Mouse (Mus musculus): ENCODE measurements around the gene Exosc5. TPM values are rescaled to one million over a fixed set of nuclear protein-coding genes. Genes with fewer than 3 reads are reported as not detected.

Exosc5 gene
- total RNA-seq, 2 experiments from 2014 or later: 5.4 to 10.1 TPM

DNA sequence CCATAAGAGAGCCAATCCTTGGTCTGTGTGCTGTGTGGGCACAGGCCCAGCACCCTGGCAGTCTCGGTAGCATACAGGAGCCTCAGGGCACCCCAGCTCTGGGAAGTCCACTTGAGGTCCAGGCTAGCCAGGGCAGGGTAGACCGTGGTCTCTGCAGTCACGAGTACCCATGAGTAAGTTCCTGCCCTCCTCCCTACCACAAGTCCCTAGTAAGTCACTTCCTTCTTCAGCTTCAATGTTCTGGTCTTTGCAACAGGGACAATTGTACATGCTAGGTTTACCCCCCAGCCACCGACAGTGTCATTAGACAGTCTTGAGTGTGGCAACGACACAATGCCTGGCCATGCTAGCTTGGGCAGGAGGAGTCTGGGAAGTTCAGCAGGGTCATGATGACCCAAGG lies 26.3 kb upstream of the Exosc5 start:
- ATAC-seq (replicated peaks; ENCODE audit: low FRiP score, poor library complexity, severe bottlenecking): no peak

DNA sequence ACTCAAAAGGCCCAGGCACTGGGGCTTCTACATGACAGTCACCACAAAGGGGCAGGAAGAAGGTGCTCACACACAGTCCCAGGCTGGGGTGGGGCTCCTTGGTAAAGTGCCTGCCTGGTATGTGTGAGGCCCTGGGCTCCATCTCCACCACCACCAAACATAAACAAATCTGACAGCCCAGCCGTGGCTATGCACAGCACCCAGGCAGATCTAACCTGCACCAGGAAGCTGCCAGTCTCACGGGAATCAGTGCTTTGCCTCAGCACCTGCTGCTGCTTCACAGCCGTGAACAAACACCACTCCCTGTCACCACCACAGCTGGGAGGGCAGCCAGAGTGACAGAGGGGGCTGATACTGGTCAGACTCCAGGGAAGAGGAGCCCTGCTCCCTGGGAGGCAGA lies 22.6 kb upstream of the Exosc5 start:
- no peak for ATAC-seq (replicated peaks; ENCODE audit: low FRiP score, poor library complexity, severe bottlenecking)

DNA sequence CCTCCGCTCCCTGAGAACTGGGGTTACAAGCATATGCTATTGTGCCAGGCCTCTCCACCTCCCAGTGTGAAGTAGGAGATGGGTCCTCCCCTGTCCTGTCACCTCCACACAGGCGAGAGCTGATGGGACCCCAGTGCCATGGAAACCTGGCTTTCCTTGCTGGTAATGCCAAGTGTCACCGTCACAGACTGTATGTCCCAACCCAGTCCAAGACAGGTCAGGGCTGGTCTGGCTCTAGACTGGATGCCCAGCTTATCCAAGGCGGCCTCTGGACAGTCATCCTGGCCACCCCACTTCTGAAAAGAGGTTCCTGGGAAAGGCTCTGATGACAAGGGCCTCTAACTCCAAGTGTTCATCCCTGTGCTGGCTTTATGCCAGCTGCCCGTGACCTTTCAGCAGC lies 21.9 kb upstream of the Exosc5 start:
- ATAC-seq (replicated peaks; ENCODE audit: low FRiP score, poor library complexity, severe bottlenecking): no peak

DNA sequence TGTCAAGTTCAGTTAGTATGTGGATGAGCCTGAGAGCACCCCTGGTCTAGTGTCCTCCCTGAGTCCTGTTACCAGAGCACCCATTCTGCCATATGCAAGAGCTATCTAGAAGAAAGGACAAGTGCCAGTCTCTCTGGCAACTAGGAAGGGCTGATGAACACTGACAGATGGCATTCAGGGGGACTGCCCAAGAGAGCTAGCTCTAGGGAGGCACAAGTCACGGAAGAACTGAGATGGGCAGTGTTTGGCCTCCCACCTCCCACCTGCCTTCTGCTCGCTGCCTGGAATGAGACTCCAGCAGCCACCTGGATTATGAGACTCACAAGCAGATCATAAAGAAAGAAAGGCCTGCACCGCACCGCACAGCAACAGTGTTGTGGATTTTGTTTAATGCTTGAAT lies 19.2 kb upstream of the Exosc5 start:
- ATAC-seq (replicated peaks; ENCODE audit: low FRiP score, poor library complexity, severe bottlenecking): no peak

DNA sequence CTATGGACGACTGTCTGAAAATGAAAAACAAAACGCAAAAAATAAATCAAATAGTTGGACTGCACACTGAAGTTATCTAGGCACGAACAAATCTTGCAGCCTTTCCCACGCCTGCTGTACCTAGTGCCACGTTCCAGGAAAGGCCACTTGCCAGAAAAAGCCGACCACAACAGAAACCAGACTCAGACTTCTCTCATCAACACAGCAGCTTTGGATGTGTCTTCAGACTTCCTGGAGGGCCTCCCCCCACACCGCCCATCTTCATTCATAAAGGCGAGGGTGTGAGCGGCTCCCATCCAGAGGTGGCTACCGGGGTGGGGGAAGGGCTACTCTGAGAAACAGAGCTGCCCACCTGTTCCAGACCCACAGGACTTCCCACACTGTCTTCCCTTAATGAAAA lies 14.8 kb upstream of the Exosc5 start:
- ATAC-seq (replicated peaks; ENCODE audit: low FRiP score, poor library complexity, severe bottlenecking): no peak

DNA sequence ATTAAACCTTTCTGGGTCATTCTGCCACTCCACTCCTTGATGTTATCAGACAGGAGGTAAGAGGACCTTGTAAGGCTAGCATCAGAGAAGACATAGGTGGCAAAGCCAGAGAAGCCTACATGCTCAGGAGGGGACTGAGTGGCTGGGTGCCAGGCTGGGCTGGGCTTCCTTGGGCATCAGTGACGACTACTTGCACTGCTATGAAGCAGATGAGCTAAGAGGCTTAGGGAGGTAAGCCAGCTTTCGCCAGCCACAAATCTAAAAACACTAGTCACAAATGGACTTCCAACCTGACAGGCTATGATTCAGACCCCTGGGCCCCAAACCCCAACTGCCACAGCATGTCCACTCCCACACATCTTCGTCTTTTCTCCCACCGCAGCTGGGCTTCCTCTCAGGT lies 14.3 kb upstream of the Exosc5 start:
- ATAC-seq (replicated peaks; ENCODE audit: low FRiP score, poor library complexity, severe bottlenecking): no peak

DNA sequence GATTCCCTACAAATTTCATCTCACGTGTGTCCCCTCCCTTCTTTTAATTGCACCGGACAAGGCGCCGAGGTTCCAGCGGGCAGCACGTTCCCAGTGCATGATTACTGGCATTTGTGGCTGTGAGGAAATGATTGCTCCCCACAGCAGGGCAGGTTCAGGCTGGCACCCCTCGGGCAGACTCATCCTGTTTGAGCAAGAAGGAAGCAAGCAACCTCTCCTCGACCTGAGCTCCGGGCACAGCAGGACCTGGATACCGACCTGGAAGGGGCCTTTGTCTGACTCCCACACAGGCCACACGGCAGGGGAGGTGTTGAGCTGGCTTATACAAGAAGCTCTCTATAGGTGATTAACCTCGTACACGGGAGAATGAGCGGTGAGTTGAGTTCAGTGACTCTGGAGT lies 13.9 kb upstream of the Exosc5 start:
- ATAC-seq (replicated peaks; ENCODE audit: low FRiP score, poor library complexity, severe bottlenecking): no peak

DNA sequence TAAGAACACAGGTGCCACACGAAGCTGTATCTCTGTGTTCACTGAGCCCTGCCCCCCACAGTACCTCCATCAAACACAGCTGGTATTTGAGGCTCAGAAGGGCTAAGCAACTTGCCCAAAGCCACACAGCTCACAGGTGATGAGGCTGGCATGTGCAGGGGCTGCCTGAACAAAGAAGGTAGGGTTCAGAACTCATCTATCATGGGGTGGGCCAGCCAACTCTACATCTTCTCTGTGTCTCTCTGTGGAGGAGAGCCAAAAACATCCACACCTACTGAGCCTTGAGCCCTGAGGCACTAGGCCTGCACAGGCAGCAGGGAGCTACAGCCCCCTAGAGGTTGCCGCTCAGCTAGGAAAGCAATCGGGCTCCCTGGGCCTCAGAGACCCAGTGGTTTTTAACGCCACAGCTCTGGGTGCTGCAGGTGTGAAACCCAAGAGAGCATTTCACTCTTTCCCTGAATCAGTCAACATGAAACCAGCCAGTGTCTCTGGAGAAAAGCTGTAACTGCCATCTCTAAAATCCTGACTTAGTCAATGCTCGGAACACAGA lies 11.3 kb upstream of the Exosc5 start:
- no peak for ATAC-seq (replicated peaks; ENCODE audit: low FRiP score, poor library complexity, severe bottlenecking)

DNA sequence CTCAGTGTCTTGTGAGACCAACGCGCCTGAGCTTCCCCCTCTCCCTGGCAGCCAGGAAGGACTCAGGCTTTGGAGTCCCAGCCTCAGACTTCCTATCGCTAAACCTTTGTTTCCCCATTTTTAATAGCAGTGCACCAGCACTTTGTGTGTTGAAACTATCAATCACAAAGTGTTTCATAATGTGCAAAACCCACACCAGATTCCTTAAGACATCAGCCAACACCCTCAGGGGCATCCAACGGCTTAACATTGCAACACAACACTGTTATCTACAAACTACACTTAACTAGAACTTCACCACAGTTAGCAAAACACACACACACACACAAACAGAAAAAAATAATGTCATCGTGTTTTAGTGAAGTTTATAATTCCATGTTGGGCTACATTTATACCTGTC lies 9.1 kb upstream of the Exosc5 start:
- ATAC-seq (replicated peaks; ENCODE audit: low FRiP score, poor library complexity, severe bottlenecking): no peak

DNA sequence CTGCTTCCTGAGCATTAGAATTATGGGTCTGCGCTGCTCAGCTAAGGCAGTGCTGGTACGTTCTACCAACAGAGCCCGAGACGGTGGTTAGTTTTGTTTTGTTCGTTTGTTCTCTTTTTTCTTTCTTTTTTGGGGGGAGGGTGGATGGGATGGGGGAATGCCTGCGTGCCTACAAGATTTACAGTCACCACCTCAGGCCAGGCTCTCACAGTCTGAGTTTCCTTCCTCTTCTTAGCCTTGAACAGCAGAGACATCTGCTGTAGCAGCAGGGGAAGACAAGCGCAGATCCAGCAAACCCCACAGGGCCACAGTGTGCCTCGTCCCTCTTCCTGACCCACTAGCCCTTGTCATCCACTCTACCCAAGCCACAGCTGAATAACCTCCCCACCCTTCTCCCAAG lies 7.7 kb upstream of the Exosc5 start:
- ATAC-seq (replicated peaks; ENCODE audit: low FRiP score, poor library complexity, severe bottlenecking): no peak

DNA sequence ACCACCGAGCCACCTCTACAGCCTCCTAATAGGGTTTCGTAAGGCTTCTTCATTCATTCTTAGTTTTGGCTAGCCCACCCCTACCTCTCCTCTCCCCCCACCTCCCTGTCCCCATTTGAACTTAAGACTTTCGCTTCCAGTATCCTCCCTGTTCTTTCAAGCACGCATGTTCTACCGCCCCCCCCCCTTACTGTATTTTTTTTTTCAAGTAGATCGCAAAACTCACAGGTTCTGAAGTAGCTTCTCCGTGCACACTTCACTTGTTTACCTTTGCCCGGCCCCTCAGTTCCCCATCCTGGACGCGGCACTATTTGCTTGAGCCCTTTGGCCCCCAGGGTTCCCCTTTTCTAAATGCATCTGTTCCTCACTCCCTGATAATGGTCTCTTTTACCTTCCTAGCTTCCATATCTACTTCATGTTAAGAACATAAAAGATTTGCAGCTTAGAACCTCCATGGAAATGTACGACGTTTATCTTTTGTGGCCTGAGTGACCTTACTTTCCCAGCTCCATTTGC lies 6.7 kb upstream of the Exosc5 start:
- no peak for ATAC-seq (replicated peaks; ENCODE audit: low FRiP score, poor library complexity, severe bottlenecking)

DNA sequence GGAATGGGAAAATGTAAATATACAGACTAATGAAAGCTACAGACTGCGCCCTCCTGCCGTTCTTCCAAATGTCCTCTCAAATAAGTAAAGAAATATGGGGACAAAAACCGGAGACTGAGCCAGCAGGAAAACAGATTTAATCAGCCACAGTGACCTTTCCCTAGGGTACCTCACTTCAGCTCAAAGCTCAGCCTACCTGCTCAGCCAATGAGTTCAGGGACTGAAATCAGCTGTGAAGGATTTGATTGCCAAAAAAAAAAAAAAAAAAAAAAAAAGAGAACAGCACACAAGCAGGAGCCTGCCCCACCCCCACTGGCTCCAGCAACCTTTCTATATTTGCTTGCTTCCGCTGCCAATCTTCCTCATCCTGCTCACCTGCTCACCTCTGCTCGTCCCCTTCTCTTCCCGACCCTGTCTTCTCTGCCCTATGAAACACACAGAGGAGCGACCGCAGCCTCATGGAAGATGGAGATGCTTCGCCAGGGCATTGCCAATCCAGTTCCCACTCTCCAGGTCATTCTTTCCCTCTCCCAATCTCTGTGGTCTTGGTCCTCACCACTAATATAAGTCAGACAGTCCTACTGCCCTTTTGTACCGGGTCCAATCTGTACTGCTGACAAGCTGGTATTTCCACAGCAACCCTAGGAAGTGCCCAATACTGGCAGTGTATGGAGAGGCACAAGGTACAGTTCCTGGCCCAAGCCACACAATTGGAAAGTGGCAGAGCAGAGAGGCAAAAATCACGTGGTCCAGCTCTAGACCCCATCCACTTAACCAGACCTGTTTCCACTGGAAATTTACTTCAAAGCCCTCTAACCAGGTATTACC lies 3.1 kb upstream of the Exosc5 start:
- ATAC-seq (replicated peaks; ENCODE audit: low FRiP score, poor library complexity, severe bottlenecking): no peak

DNA sequence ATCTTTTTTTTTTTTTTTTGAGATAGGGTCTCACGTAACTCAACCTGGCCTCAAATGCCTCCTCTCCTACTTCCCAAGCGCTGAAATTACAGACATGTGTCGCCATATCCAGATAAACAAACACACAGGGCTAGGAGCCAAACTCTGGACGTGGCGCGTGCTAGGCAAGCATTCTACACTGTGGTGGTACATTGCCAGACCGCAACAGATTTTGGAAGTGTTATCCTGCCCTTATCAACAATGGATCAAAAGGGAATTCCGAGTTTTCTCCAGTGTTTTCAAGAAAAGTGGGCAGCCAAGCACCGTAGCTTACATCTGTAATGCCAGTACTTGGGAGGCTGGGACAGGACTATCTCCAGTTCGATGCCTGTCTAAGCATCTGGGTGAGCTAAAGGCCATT lies 1.2 kb upstream of the Exosc5 start:
- ATAC-seq (replicated peaks; ENCODE audit: low FRiP score, poor library complexity, severe bottlenecking): no peak

DNA sequence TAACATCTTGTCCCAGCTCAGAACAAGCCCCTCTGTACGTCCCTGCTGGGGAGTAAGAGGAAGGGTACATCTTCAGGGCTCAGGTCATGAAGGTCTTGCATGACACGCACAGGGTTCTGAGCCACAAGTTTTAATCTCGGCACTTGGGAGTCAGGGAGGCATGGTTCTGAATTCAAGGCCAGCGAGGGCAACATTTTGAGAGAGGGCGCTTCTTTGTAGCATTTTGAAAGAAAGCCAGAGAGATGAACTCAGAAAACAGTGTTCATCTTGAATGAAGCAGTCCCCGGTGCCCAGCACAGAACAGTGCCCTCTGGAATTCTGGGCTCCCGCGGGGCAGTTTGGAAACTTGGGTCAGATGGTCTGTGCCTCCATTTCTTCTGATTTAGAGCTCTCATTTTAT lies 7.4 kb downstream of the Exosc5 start:
- no peak for ATAC-seq (replicated peaks; ENCODE audit: low FRiP score, poor library complexity, severe bottlenecking)

DNA sequence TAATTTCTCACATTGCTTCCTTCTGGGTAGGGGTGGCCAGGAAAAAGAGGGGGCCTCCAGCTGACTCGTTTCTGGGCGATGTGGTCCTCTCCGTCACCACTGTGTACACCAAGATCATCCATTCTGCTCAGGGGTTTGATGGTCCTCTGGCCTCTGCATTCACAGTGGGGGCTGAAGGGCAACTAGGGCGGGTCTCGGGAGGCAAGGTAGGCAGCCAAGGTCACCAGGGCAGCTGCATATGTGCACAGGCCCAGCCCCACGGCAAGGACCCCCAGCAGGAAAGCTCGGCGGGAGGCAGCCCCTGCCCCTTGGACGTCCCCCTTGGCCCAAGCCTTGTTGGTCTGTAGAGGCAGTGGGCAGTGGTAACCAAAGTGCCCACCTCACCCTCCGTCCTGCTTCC lies 10.2 kb downstream of the Exosc5 start:
- ATAC-seq (replicated peaks; ENCODE audit: low FRiP score, poor library complexity, severe bottlenecking): no peak

DNA sequence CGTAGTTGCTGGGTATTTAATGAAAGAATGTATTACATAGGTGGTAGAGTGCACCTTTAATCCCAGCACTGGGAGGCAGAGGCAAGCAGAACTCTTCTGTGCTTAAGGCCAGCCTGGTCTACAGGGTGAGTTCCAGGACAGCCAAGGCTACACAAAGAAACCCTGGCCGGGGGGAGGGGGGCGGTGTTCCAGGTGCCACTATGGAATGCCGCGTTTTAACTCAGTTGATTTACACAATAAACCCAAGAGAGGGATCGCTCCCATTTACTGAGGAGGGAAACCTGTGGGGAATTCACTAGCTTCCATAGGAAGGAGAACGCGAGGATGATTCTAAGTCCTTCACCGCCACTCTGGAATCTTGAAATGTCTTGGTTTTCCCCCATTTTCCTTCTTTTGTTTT lies 10.7 kb downstream of the Exosc5 start:
- ATAC-seq (replicated peaks; ENCODE audit: low FRiP score, poor library complexity, severe bottlenecking): no peak

DNA sequence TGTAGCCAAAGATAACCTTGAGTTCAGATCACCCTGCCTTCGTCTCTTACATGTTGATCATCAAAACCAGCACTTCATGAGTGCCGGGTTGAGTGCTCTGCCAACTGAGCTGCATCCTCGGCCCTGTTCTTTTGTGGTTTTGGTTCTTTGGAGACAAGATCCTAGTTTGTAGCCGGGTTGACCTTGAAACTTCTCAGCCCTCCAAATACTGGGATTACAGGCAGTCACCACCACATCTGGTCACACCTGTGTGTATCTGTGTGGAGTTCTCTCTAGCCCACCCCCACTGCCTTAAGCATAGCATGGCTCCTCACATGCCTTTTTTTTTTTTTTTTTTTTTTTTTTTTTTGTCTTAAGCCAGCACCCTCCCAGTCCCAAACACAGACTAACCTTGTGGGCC lies 11.1 kb downstream of the Exosc5 start:
- no peak for ATAC-seq (replicated peaks; ENCODE audit: low FRiP score, poor library complexity, severe bottlenecking)

DNA sequence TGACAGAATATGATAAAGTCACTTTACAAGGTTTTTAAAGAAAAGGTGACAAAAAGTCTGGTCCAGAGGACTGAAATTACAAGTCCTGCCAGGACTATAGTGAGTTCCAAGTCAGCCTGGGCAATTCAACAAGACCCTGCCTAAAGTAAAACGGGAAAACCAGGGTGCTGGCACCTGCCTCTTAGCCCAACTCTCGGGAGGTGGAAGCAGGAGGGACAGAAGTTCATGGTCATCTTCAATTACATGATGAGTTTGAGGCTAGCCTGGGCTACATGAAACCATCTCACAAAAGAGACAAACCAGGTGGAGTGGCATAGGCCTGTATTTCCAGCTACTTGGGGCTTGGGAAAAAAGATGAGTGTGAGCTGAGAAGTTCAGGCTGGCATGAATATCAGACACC lies 12.7 kb downstream of the Exosc5 start:
- no peak for ATAC-seq (replicated peaks; ENCODE audit: low FRiP score, poor library complexity, severe bottlenecking)

DNA sequence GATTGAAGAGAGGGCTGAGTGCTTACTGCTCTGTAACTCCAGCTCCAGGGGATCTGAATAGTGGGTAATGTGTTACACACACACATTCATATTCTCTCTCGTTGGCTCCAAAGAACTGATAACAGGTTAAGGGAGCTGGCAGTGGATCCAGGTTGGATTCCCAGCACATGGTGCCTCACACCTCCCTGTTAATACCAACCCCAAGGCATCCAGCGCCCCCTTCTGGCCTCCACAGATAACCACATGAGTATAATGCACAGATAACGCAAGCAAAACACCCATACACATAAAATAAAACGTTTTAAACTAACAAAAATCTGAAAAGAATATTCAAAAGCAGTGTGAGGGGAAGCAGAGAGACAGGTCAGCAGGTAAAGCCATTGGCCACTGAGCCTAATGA lies 13.5 kb downstream of the Exosc5 start:
- ATAC-seq (replicated peaks; ENCODE audit: low FRiP score, poor library complexity, severe bottlenecking): no peak

DNA sequence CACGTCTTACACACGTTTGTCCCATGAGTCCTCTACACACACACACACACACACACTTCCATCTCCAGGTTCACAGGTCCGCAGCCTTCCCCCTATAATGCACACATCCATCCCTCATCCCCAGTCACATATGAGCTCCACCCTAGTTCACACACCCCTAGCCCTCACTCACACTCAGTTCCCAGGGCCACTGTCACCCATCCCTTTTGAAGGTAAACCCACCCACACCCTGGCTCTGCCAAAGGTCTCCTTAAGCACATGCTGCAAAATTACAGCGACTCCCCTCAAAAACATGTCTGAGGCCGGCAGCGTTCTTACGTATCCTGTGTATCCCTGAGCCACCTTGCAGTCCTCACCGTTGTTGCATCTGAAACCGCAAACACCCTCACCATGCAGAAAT lies 15.3 kb downstream of the Exosc5 start:
- no peak for ATAC-seq (replicated peaks; ENCODE audit: low FRiP score, poor library complexity, severe bottlenecking)

DNA sequence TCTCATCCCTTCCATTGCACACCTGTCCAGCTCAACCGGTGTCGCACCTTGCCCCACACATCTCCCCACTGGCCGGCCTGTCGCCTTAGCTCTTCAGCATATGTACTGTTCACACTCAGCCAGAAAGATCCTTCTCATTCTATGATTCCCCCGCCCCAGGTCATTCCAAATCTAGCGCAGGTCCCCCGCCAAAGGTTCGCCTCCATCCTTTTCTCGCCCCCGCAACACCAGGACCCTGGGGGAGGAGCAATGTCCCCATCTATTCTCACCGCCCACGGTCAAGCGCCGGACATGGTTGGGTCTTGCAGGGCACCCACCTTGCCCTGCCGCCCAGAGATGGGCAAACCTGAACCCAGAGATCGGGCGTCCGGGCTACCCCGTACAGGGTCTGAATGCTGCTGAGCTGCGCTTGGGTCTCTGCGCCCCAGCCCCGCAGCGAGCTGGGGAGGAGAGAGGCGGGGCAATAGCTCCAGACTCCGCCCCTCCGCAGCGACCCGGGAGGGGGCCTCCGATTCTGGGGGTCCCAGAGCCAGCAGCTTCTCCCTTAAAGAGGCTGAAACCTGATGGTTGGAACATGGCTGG lies 15.8 kb downstream of the Exosc5 start, which contains the start of gene Tmem91:
Tmem91 (minus strand) TSS at position 448 of the 582 bp plus-strand sequence.
- ATAC-seq (replicated peaks; ENCODE audit: low FRiP score, poor library complexity, severe bottlenecking): no peak

Data from erythroblast, adult 5-6 weeks (primary cell).